Mouse (Mus musculus): ENCODE measurements around the gene Fsip1. TPM values are rescaled to one million over a fixed set of nuclear protein-coding genes. Genes with fewer than 3 reads are reported as not detected.
"Not testable (repeated sequence)": the region's sequence is repeated elsewhere in the genome, so short reads cannot be mapped to it uniquely, and the experiment has no call there.

Fsip1 gene
- total RNA-seq, 4 experiments from 2014 or later, result not detected

- DNase-seq (ENCODE audit: low spot score in 2 of 2), result no peak
Measured at GRCm38 (mm10) chr2:118179873-118180585, 76.7 kb downstream of the Fsip1 start.

- DNase-seq (ENCODE audit: low spot score in 2 of 2), result no peak
Measured at GRCm38 (mm10) chr2:118179472-118179871, 77.3 kb downstream of the Fsip1 start.

- DNase-seq (ENCODE audit: low spot score in 2 of 2), result no peak
Measured at GRCm38 (mm10) chr2:118174558-118175383, 82.0 kb downstream of the Fsip1 start.

- DNase-seq (ENCODE audit: low spot score in 2 of 2), result no peak
Measured at GRCm38 (mm10) chr2:118168225-118168624, 88.5 kb downstream of the Fsip1 start.

- no peak for DNase-seq (ENCODE audit: low spot score in 2 of 2)
Measured at GRCm38 (mm10) chr2:118167731-118168130, 89.0 kb downstream of the Fsip1 start.

GRCm38 (mm10) chr2:118165691-118166090 is 91.1 kb downstream of the Fsip1 start:
- DNase-seq (ENCODE audit: low spot score in 2 of 2), result no peak

- no peak for DNase-seq (ENCODE audit: low spot score in 2 of 2)
Measured at GRCm38 (mm10) chr2:118164137-118164536, 92.6 kb downstream of the Fsip1 start.

GRCm38 (mm10) chr2:118162486-118162885 is 94.3 kb downstream of the Fsip1 start:
- DNase-seq (ENCODE audit: low spot score in 2 of 2), result no peak

GRCm38 (mm10) chr2:118160991-118161390 is 95.8 kb downstream of the Fsip1 start:
- DNase-seq (ENCODE audit: low spot score in 2 of 2), result no peak

- no peak for DNase-seq (ENCODE audit: low spot score in 2 of 2)
Measured at GRCm38 (mm10) chr2:118160547-118160946, 96.2 kb downstream of the Fsip1 start.

GRCm38 (mm10) chr2:118159126-118159525 is 97.6 kb downstream of the Fsip1 start:
- DNase-seq (ENCODE audit: low spot score in 2 of 2), result no peak

GRCm38 (mm10) chr2:118158095-118158494 is 98.7 kb downstream of the Fsip1 start:
- no peak for DNase-seq (ENCODE audit: low spot score in 2 of 2)

GRCm38 (mm10) chr2:118149855-118150563 is 106.8 kb downstream of the Fsip1 start:
- peak in 1 of 2 experiments; percentile 13 for DNase-seq (ENCODE audit: low spot score in 2 of 2)

- no peak for DNase-seq (ENCODE audit: low spot score in 2 of 2)
Measured at GRCm38 (mm10) chr2:118148321-118149142, 108.2 kb downstream of the Fsip1 start.

GRCm38 (mm10) chr2:118147749-118148148 is 109.0 kb downstream of the Fsip1 start:
- not testable (repeated sequence) for DNase-seq (ENCODE audit: low spot score in 2 of 2)

- no peak for DNase-seq (ENCODE audit: low spot score in 2 of 2)
Measured at GRCm38 (mm10) chr2:118141651-118142050, 115.1 kb downstream of the Fsip1 start.

GRCm38 (mm10) chr2:118139261-118139660 is 117.5 kb downstream of the Fsip1 start:
- DNase-seq (ENCODE audit: low spot score in 2 of 2), result no peak

GRCm38 (mm10) chr2:118137776-118138175 is 119.0 kb downstream of the Fsip1 start:
- no peak for DNase-seq (ENCODE audit: low spot score in 2 of 2)

- no peak for DNase-seq (ENCODE audit: low spot score in 2 of 2)
Measured at GRCm38 (mm10) chr2:118137071-118137470, 119.7 kb downstream of the Fsip1 start.

- no peak for DNase-seq (ENCODE audit: low spot score in 2 of 2)
Measured at GRCm38 (mm10) chr2:118128313-118128712, 128.5 kb downstream of the Fsip1 start.

Data from gastrocnemius, adult 8-10 months (tissue).